Comparison of ENCODE assay signal across 21 mouse cellular contexts in the genomic region with DNA sequence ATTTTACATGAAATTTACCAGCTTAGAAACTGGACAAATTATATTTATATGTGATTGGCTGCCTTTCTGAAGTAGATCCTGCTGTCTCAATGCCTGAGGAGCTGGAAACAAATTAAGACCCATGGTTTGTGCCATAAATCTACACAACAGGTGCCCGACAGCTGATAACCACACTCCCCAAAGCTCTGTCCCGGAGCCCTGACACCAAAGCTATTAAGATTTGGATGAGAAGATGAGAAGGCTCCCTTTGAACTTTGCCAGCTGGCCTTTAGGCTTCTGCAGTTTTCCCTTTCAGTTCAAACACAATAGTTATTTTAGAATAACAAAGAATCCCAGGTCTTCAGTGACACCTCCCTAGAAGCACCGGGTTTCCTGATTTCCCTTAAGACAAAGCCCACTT.
A peak's percentile ranks its signal among the peaks of the same experiment; 100 is the strongest.
DNase-seq lines count a peak whose midpoint lies in the region; ATAC-seq and TF ChIP-seq lines count a peak whose summit lies in the region.
"Had no signal": no experiment of that assay in that cellular context is flagged by ENCODE, and none has a peak within 500 bp of the region (broad histone marks: within the 10 kb centered on the region; RNA-seq: fewer than 3 reads in every experiment).

No protein-coding gene starts in this region.

- no peak overlapping the region for H3K9ac ChIP-seq in kidney, postnatal 0 days (ENCODE audit: low read depth, low read length)
- H3K9ac ChIP-seq: embryonic facial prominence, embryonic 13.5 days; forebrain, embryonic 13.5 days; forebrain, postnatal 0 days; heart, embryonic 12.5 days; hindbrain, embryonic 15.5 days had no signal

- H3K9me3 ChIP-seq in kidney, postnatal 0 days (replicated peaks; ENCODE audit: low read length): no peaks in the 10 kb centered on the region
- H3K9me3 ChIP-seq: embryonic facial prominence, embryonic 13.5 days; forebrain, embryonic 13.5 days; heart, embryonic 12.5 days; hindbrain, embryonic 15.5 days had no signal

- peak; percentile 1 for DNase-seq in gastrocnemius, adult 18-20 months (ENCODE audit: low spot score)
- DNase-seq in gastrocnemius, postnatal 36 days: no peak
- DNase-seq in kidney, postnatal 0 days (ENCODE audit: low spot score): peak; percentile 68
- DNase-seq in kidney, postnatal 4 days: no peak
- DNase-seq in R1 (ENCODE audit: low read depth, low spot score): peak; percentile 34
- DNase-seq in cerebellum, adult 9-10 months: no peak
- no peak for DNase-seq in frontal cortex, postnatal 36 days (ENCODE audit: low spot score in 2 of 2)
- DNase-seq: cerebellum, adult 18-20 months; cerebellum, postnatal 10 days; forebrain, postnatal 0 days; gastrocnemius, postnatal 10 days; heart, postnatal 36 days had no signal

- no peaks in the 10 kb centered on the region for H3K27me3 ChIP-seq in kidney, postnatal 0 days (ENCODE audit: insufficient read depth, low read length)
- H3K27me3 ChIP-seq: CH12.LX; embryonic facial prominence, embryonic 13.5 days; forebrain, embryonic 13.5 days; heart, embryonic 12.5 days; hindbrain, embryonic 15.5 days had no signal

- H3K36me3 ChIP-seq in kidney, postnatal 0 days (ENCODE audit: insufficient read depth, low read length): no peaks in the 10 kb centered on the region
- H3K36me3 ChIP-seq: embryonic facial prominence, embryonic 13.5 days; G1E; heart, embryonic 12.5 days; hindbrain, embryonic 15.5 days had no signal

- intact Hi-C loops in gastrocnemius, postnatal 36 days (cut with DNase I): no loop called here

- peaks cover 6% of the 10 kb centered on the region; the same call in 1 of the 2 replicates for H3K4me1 ChIP-seq in kidney, postnatal 0 days (replicated peaks; ENCODE audit: insufficient read depth, low read length)

- no peak overlapping the region for H3K4me3 ChIP-seq in kidney, postnatal 0 days (replicated peaks; ENCODE audit: low read depth, low read length)
- H3K4me3 ChIP-seq: embryonic facial prominence, embryonic 13.5 days; forebrain, embryonic 13.5 days; heart, embryonic 12.5 days; hindbrain, embryonic 15.5 days had no signal

- H3K27ac ChIP-seq in kidney, postnatal 0 days: no peak overlapping the region
- H3K27ac ChIP-seq: embryonic facial prominence, embryonic 13.5 days; forebrain, embryonic 13.5 days; hindbrain, embryonic 15.5 days had no signal

- TF ChIP-seq CTCF in kidney, postnatal 0 days (IDR thresholded peaks at IDR 0.05; ENCODE audit: low read depth): no peak

- 24% methylated on average over 3 of the region's 3 CpGs for WGBS in kidney, postnatal 0 days

- no peak for ATAC-seq in kidney, postnatal 0 days (replicated peaks; ENCODE audit: low FRiP score, low read depth)
- ATAC-seq: activated CD4-positive, CD25-positive, alpha-beta regulatory T cell, adult 4 months; forebrain, embryonic 13.5 days; forebrain, postnatal 0 days; inflammation-experienced regulatory T-cells, adult 6 months; intestine, postnatal 0 days had no signal

- no peak overlapping the region for H3K4me2 ChIP-seq in kidney, postnatal 0 days (ENCODE audit: low read length)
- H3K4me2 ChIP-seq: embryonic facial prominence, embryonic 13.5 days; forebrain, embryonic 13.5 days; heart, embryonic 12.5 days; hindbrain, embryonic 15.5 days had no signal

Comparison
In these comparisons a context has a peak if more than half of its experiments do, and no peak if none do; other contexts are left out.
1. DNase-seq: peak in gastrocnemius, adult 18-20 months (single experiment), kidney, postnatal 0 days (single experiment) and R1 (single experiment); none in gastrocnemius, postnatal 36 days (0 of 2), kidney, postnatal 4 days (0 of 2), cerebellum, adult 9-10 months (single experiment) and frontal cortex, postnatal 36 days (0 of 2).